Mouse (Mus musculus) Patski (cell line): ENCODE measurements around the gene Vps13d. TPM values are rescaled to one million over a fixed set of nuclear protein-coding genes. Genes with fewer than 3 reads are reported as not detected.

Experiments used
- ATAC-seq: fragments of 100-300 bp; one replicate; pipeline ENCODE4 v1.8.0; 2021
- CTCF ChIA-PET: fragments of 350-600 bp; sonication (Branson Sonifier 250); formaldehyde crosslinking; loops from one replicate; lab custom pipeline; 2022; ENCODE audit warnings: inconsistent platforms; lab: Charles Lee
- POLR2A ChIA-PET: fragments of 350-600 bp; sonication (Branson Sonifier 250); formaldehyde crosslinking; loops from one replicate; lab custom pipeline; 2022; ENCODE audit warnings: antibody characterized with exemption, inconsistent platforms; lab: Charles Lee
- DNase-seq: peaks from one replicate; pipeline ENCODE4 v3.0.0-alpha.2; 2011; ENCODE audit warnings: low read depth, low spot score
- H3K27me3 ChIP-seq: fragments of 371-371 bp; one replicate; pipeline ENCODE4 v1.5.1; 2021
- CTCF ChIP-seq: fragments of 100-300 bp; IDR thresholded peaks from one replicate; pipeline ENCODE4 v1.5.1; 2021
- in situ Hi-C: fragments of 300-500 bp; cut with MboI; formaldehyde crosslinking; loops from 3 replicates; pipeline ENCODE4 v1.11.1; 2018; ENCODE audit warnings: low pct_unique_long_range_greater_than_20kb, mixed read lengths
- polyA plus RNA-seq: library from polyadenylated mRNA; unstranded; gene quantifications from one replicate; pipeline ENCODE4 v1.2.3, GENCODE M21; 2021

Vps13d gene
- polyA plus RNA-seq, 1 experiment from 2014 or later: 36.6 TPM

DNA sequence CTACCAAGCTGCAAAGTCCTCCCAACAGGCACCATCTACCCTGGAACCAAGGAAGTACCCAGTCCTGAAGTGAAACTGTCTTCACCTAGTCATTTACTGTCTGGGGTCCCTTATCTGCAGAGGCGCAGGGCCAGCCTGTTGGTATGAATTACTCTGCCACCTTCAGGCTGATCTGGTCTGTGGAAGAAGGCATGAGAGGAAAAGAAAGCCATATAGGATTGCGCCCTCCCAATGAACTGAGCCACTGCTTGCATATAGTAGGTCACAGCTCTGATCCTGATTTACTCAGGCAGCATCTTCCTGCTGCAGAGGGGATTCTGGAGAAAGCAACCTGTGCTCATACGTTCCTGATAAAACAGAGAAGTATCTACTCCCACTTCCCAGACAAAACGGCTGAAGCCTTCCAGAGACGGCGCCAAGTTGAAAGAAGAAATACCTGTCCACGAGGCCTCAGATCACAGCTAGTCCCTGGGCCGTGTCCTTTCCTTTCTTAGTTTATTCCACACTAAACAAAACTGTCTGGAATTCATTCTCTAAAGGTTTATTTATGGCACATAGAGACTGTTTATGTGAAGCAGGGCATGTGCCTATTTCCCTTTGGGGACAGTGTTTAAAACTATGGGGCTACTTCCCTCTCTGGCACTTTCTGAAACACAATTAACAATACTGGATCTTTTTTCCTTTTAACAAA is 144.1 kb downstream of the Vps13d start:
- no peaks in the 10 kb centered on the region for H3K27me3 ChIP-seq
- ChIA-PET CTCF (interaction anchor here (1.3 kb wide), 1 partner anchor 8 kb away, joined by 3 read pairs; no protein-coding TSS in a partner anchor), POLR2A (no interaction called here)
- no peak for TF ChIP-seq CTCF
- in situ Hi-C loops: no loop called here
- no peak for ATAC-seq
- DNase-seq: no peak

GRCm38 (mm10) chr4:145047964-145048363 is 146.8 kb downstream of the Vps13d start:
- ChIA-PET POLR2A (no interaction called here), CTCF (interaction anchor here (0.8 to 1.4 kb wide), 2 partner anchors 15 to 16 kb away, joined by 3 to 5 read pairs; no protein-coding TSS in a partner anchor)
- ATAC-seq (no peak), DNase-seq (no peak)
- H3K27me3 ChIP-seq: no peaks in the 10 kb centered on the region
- TF ChIP-seq CTCF: no peak
- in situ Hi-C loops: no loop called here

DNA sequence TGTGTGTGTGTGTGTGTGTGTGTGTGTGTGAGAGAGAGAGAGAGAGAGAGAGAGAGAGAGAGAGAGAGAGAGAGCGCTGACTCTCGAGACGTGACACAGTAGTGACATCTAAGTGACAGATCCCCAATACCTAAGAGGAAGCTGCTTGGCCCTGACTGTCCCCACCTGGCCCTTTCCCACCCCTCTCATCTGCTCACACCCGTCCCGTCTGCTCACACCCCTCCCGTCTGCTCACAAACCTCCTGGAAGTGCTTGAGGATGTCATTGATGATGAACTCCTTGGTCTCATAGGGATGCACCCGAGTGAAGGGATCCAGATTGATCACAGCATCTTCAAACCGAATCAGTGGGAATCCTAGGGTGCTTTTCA is 148.8 kb downstream of the Vps13d start:
- no peak for DNase-seq
- ChIA-PET POLR2A (interaction anchor here (0.6 kb wide), 1 partner anchor 44 kb away, joined by 3 read pairs; no protein-coding TSS in a partner anchor), CTCF (no interaction called here)
- TF ChIP-seq CTCF: no peak
- ATAC-seq: no peak
- no peaks in the 10 kb centered on the region for H3K27me3 ChIP-seq
- in situ Hi-C loops: no loop called here

GRCm38 (mm10) chr4:145045312-145046031 is 149.3 kb downstream of the Vps13d start:
- ChIA-PET CTCF (interaction anchor here (1.1 to 1.8 kb wide), 2 partner anchors 19 to 150 kb away, joined by 3 to 4 read pairs; no protein-coding TSS in a partner anchor), POLR2A (no interaction called here)
- in situ Hi-C loops: no loop called here
- no peak for TF ChIP-seq CTCF
- ATAC-seq: no peak
- no peak for DNase-seq
- H3K27me3 ChIP-seq: no peaks in the 10 kb centered on the region

DNA sequence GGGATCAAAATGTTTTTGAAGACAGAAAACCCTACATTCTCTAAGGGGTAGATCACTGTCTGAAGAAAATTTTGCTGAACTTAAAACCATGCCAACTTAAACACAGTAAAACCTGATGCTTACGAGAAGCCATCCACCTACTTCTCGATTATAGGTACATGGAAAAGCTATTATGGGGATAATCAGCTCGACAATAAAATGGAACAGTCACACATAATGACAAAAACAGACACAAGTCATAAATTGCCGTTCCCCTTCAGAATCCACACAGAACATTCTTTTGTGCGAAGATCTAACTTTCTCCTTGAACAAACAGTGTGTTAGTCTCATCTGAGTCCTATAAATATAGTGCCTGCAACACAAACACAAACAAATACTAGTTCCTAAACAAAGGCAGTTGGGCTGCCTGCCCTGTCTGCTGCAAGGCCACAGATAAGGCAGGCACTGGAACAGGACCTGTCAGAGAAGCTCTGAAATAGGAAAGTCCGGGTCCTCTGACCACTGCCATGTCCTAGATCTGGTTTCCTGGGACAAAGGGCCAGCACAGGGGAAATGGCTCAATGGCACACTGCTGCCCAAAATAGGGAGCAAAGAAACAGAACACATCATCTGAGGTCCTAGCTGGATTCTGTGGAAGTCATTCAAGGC is 153.5 kb downstream of the Vps13d start:
- no peak for TF ChIP-seq CTCF
- POLR2A ChIA-PET: interaction anchor here (0.5 kb wide), 1 partner anchor 26 kb away, joined by 3 read pairs; no protein-coding TSS in a partner anchor

DNA sequence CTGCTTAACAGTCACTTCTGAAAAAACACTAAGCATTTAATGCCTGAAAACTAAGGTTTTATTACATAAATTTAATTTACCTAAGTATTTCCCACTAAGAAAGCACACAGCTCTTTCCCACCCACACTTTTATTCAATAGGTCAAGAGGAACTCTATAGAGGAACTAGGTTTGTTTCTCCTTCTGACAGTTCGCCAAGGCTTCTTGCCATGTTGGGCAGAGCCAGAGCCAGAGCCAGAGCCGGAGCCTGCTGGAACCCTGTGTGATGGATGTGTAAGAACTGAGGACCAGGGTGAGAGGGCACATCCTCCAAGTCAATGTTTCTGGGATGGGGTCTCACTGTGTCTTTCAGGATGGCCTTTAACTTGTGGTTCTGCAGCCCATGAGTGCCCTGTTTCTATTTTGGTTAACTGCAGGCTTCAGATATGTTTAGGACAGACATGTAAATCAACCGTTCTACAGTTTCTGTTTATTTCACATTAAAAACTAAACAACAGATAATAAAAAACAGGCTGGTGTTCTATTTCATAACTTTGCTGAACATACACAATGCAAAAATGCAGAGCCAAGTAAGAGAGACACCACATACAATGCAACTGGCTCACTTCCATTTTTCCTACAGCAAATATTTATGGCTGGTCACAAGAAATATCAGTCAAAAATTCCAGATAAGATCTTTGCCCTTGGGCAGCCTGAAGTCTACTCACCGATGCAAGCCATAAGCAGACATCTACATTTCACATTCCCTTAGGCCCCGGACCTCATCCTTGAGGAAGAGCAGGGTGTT is 157.0 kb downstream of the Vps13d start:
- in situ Hi-C loops: no loop called here
- CTCF ChIA-PET: no interaction called here
- POLR2A ChIA-PET: no interaction called here
- TF ChIP-seq CTCF: no peak
- no peak for ATAC-seq
- no peak for DNase-seq
- H3K27me3 ChIP-seq: no peaks in the 10 kb centered on the region

More for the DNA sequence above, 153.5 kb downstream of the Vps13d start:
- H3K27me3 ChIP-seq: no peaks in the 10 kb centered on the region
- CTCF ChIA-PET: interaction anchor here (1.0 to 3.1 kb wide), 3 partner anchors 9 to 21 kb away, joined by 3 to 7 read pairs (median 6); no protein-coding TSS in a partner anchor
- no peak for DNase-seq
- in situ Hi-C loops: no loop called here
- no peak for ATAC-seq

- ATAC-seq (no peak), DNase-seq (no peak)
- ChIA-PET POLR2A (no interaction called here), CTCF (no interaction called here)
- no peak for TF ChIP-seq CTCF
- H3K27me3 ChIP-seq: no peaks in the 10 kb centered on the region
- in situ Hi-C loops: no loop called here
Observed at GRCm38 (mm10) chr4:145037006-145037405, 157.8 kb downstream of the Vps13d start.

- in situ Hi-C loops: no loop called here
- POLR2A ChIA-PET: no interaction called here
- CTCF ChIA-PET: no interaction called here
Observed at GRCm38 (mm10) chr4:145035450-145035849, 159.4 kb downstream of the Vps13d start.

GRCm38 (mm10) chr4:145034506-145035243 is 160.1 kb downstream of the Vps13d start:
- no peaks in the 10 kb centered on the region for H3K27me3 ChIP-seq
- POLR2A ChIA-PET: no interaction called here
- ATAC-seq: no peak
- DNase-seq: no peak
- no peak for TF ChIP-seq CTCF
- in situ Hi-C loops: no loop called here
- CTCF ChIA-PET: interaction anchor here (2.9 kb wide), 1 partner anchor 11 kb away, joined by 16 read pairs; no protein-coding TSS in a partner anchor

More at GRCm38 (mm10) chr4:145035450-145035849, 159.4 kb downstream of the Vps13d start:
- no peak for TF ChIP-seq CTCF
- DNase-seq (no peak), ATAC-seq (no peak)
- no peaks in the 10 kb centered on the region for H3K27me3 ChIP-seq
